Mouse (Mus musculus) megakaryocyte, embryonic 14.5 days (primary cell): Measurements from ENCODE around the gene Scamp4.

Experiments
- FLI1 ChIP-seq: IDR thresholded peaks from 2 replicates; pipeline ENCODE4 v1.6.1; 2012; ENCODE audit warnings: low read length, inconsistent platforms, mixed read lengths
- GATA1 ChIP-seq: IDR thresholded peaks from 3 replicates; pipeline ENCODE4 v1.6.1; 2012; ENCODE audit warnings: mixed read lengths, low read length, inconsistent platforms, borderline replicate concordance

- TF ChIP-seq GATA1 (no peak), FLI1 (no peak)
Measured at GRCm38 (mm10) chr10:80654866-80655265, 52.2 kb downstream of the Scamp4 start.
